Mouse (Mus musculus) neural tube, embryonic 11.5 days (tissue): ENCODE results near the gene Lbp. TPM values are rescaled to one million over a fixed set of nuclear protein-coding genes. Genes with fewer than 3 reads are reported as not detected.

Experiments used
- ATAC-seq: fragments of 200-750 bp; cut with Nextera tagmentation; 2 replicates; pipeline ENCODE4 v1.8.0; 2017; ENCODE audit warnings: moderate number of reproducible peaks, mild to moderate bottlenecking, moderate TSS enrichment, moderate library complexity; ENCODE audit not compliant: insufficient read depth, low FRiP score, low TSS enrichment
- DNase-seq: peaks from one replicate; pipeline ENCODE4 v3.0.0-alpha.2; 2015; ENCODE audit warnings: low spot score
- H3K27ac ChIP-seq: fragments of 300-500 bp; sonication (generic); 2 replicates; pipeline ENCODE4 v1.5.1; 2014; ENCODE audit warnings: low read depth, mild to moderate bottlenecking, low read length
- H3K27me3 ChIP-seq: fragments of 300-500 bp; sonication (generic); 2 replicates; pipeline ENCODE4 v1.6.1; 2014; ENCODE audit warnings: mild to moderate bottlenecking, low read length, mixed read lengths; ENCODE audit not compliant: control insufficient read depth, insufficient read depth
- H3K36me3 ChIP-seq: fragments of 300-500 bp; sonication (generic); 2 replicates; pipeline ENCODE4 v1.6.1; 2014; ENCODE audit warnings: mild to moderate bottlenecking, low read length, moderate library complexity, mixed read lengths; ENCODE audit not compliant: control insufficient read depth, insufficient read depth
- H3K4me1 ChIP-seq: fragments of 300-500 bp; sonication (generic); 2 replicates; pipeline ENCODE4 v1.6.1; 2014; ENCODE audit warnings: low read length, mixed read lengths; ENCODE audit not compliant: control insufficient read depth, insufficient read depth
- H3K4me2 ChIP-seq: fragments of 300-500 bp; sonication (generic); 2 replicates; pipeline ENCODE4 v1.6.1; 2014; ENCODE audit warnings: low read depth, mild to moderate bottlenecking, moderate library complexity
- H3K4me3 ChIP-seq: fragments of 300-500 bp; sonication (generic); 2 replicates; pipeline ENCODE4 v1.5.1; 2014; ENCODE audit warnings: low read depth, low read length
- H3K9ac ChIP-seq: fragments of 300-500 bp; sonication (generic); 2 replicates; pipeline ENCODE4 v1.6.1; 2014; ENCODE audit warnings: mild to moderate bottlenecking, low read length
- H3K9me3 ChIP-seq: fragments of 300-500 bp; sonication (generic); 2 replicates; pipeline ENCODE4 v1.6.1; 2016; ENCODE audit warnings: low read length; ENCODE audit not compliant: control insufficient read depth
- WGBS: fragments of 180-500 bp; shearing (Covaris S2); extraction: QIAGEN DNeasy Blood & Tissue Kit; methylation state at CpG from one replicate; pipeline ENCODE4 v1.1.7; 2014; 5-methylcytosine and 5-hydroxymethylcytosine counted together
- polyA plus RNA-seq: library from polyadenylated mRNA; unstranded; fragments of >200 nt; fragmentation: Nextera tagmentation; extraction: Ambion mirVana; gene quantifications from 2 replicates; pipeline ENCODE4 v1.2.1, GENCODE M21; 2014

The Lbp gene
- polyA plus RNA-seq, 1 experiment from 2014 or later = 1.7 TPM

GRCm38 (mm10) chr2:158346467-158346866 is 40.2 kb downstream of the Lbp start:
- Histone ChIP-seq H3K4me3 (no peak overlapping the region), H3K9me3 (no peaks in the 10 kb centered on the region), H3K4me2 (no peak overlapping the region), H3K36me3 (no peaks in the 10 kb centered on the region), H3K27me3 (no peaks in the 10 kb centered on the region), H3K4me1 (peaks cover 4% of the 10 kb centered on the region; the same call in 1 of the 2 replicates), H3K27ac (no peak overlapping the region), H3K9ac (no peak overlapping the region)
- no peak for ATAC-seq
- 79% methylated on average over 6 of the region's 6 CpGs for WGBS
- no peak for DNase-seq

- H3K4me1 ChIP-seq = peaks cover 4% of the 10 kb centered on the region; the same call in 1 of the 2 replicates
- no peaks in the 10 kb centered on the region for H3K36me3 ChIP-seq
- DNase-seq (peak; percentile 80), ATAC-seq (no peak)
- H3K27me3 ChIP-seq = no peaks in the 10 kb centered on the region
- H3K27ac ChIP-seq = no peak overlapping the region
- no peak overlapping the region for H3K4me3 ChIP-seq
- no peak overlapping the region for H3K9ac ChIP-seq
- no peak overlapping the region for H3K4me2 ChIP-seq
- 5% methylated on average over 6 of the region's 6 CpGs for WGBS
- H3K9me3 ChIP-seq = no peaks in the 10 kb centered on the region
These were observed 41.6 kb downstream of the Lbp start for GRCm38 (mm10) chr2:158347868-158348267.

- H3K4me1 ChIP-seq = no peaks in the 10 kb centered on the region
- DNase-seq (no peak), ATAC-seq (no peak)
- WGBS = 83% methylated on average over 3 of the region's 3 CpGs
- no peaks in the 10 kb centered on the region for H3K9me3 ChIP-seq
- H3K4me3 ChIP-seq = no peak overlapping the region
- peaks cover 20% of the 10 kb centered on the region for H3K36me3 ChIP-seq
- no peaks in the 10 kb centered on the region for H3K27me3 ChIP-seq
- H3K4me2 ChIP-seq = no peak overlapping the region
- no peak overlapping the region for H3K9ac ChIP-seq
- H3K27ac ChIP-seq = no peak overlapping the region
These were observed 46.7 kb downstream of the Lbp start for GRCm38 (mm10) chr2:158352801-158353520.

GRCm38 (mm10) chr2:158354348-158355114 is 48.2 kb downstream of the Lbp start:
- H3K4me2 ChIP-seq = no peak overlapping the region
- H3K36me3 ChIP-seq = peaks cover 32% of the 10 kb centered on the region
- H3K27ac ChIP-seq = no peak overlapping the region
- no peak overlapping the region for H3K4me3 ChIP-seq
- no peak for DNase-seq
- H3K9me3 ChIP-seq = no peaks in the 10 kb centered on the region
- H3K9ac ChIP-seq = no peak overlapping the region
- no peaks in the 10 kb centered on the region for H3K27me3 ChIP-seq
- ATAC-seq = no peak
- WGBS = 87% methylated on average over 7 of the region's 7 CpGs
- H3K4me1 ChIP-seq = no peaks in the 10 kb centered on the region

GRCm38 (mm10) chr2:158355238-158355637 is 48.9 kb downstream of the Lbp start:
- DNase-seq (no peak), ATAC-seq (no peak)
- Histone ChIP-seq H3K4me3 (no peak overlapping the region), H3K9me3 (no peaks in the 10 kb centered on the region), H3K27me3 (no peaks in the 10 kb centered on the region), H3K4me2 (no peak overlapping the region), H3K27ac (no peak overlapping the region), H3K36me3 (peaks cover 34% of the 10 kb centered on the region), H3K9ac (no peak overlapping the region), H3K4me1 (peaks cover 6% of the 10 kb centered on the region; the same call in 1 of the 2 replicates)
- 95% methylated on average over 2 of the region's 2 CpGs for WGBS

- ATAC-seq = no peak
- Histone ChIP-seq H3K9ac (no peak overlapping the region), H3K4me3 (no peak overlapping the region), H3K27me3 (no peaks in the 10 kb centered on the region), H3K36me3 (peaks cover 34% of the 10 kb centered on the region), H3K27ac (no peak overlapping the region), H3K4me2 (no peak overlapping the region), H3K4me1 (peaks cover 8% of the 10 kb centered on the region; the same call in 1 of the 2 replicates), H3K9me3 (no peaks in the 10 kb centered on the region)
- DNase-seq = no peak
- 96% methylated on average over 5 of the region's 5 CpGs for WGBS
These were observed 49.8 kb downstream of the Lbp start for GRCm38 (mm10) chr2:158356121-158356520.

- Histone ChIP-seq H3K27me3 (no peaks in the 10 kb centered on the region), H3K36me3 (peaks cover 34% of the 10 kb centered on the region), H3K4me3 (peak overlapping the region; percentile 91), H3K27ac (0 out of 2 replicates have a peak overlapping the region, but pooled peaks have one; percentile 63), H3K9ac (peak overlapping the region; percentile 97), H3K9me3 (no peaks in the 10 kb centered on the region), H3K4me2 (peak overlapping the region; percentile 67), H3K4me1 (peaks cover 8% of the 10 kb centered on the region; the same call in 1 of the 2 replicates)
- no peak for DNase-seq
- ATAC-seq = no peak
- 74% methylated on average over 12 of the region's 12 CpGs for WGBS
These were observed 53.7 kb downstream of the Lbp start for GRCm38 (mm10) chr2:158359757-158360620.

GRCm38 (mm10) chr2:158360873-158361677 is 54.8 kb downstream of the Lbp start:
- Histone ChIP-seq H3K9ac (peak overlapping the region; percentile 97), H3K27me3 (no peaks in the 10 kb centered on the region), H3K4me3 (peak overlapping the region; percentile 91), H3K36me3 (peaks cover 30% of the 10 kb centered on the region), H3K9me3 (no peaks in the 10 kb centered on the region), H3K27ac (peak overlapping the region; percentile 63), H3K4me1 (peaks cover 8% of the 10 kb centered on the region; the same call in 1 of the 2 replicates), H3K4me2 (peak overlapping the region; percentile 67)
- peak; percentile 86 for ATAC-seq
- WGBS = under 1% methylated on average over 41 of the region's 41 CpGs
- DNase-seq = peak; percentile 94
